Mouse (Mus musculus) c-Kit-positive CD71-negative TER-119-negative erythroid progenitor cells, embryonic 14.5 days (primary cell): ENCODE measurements around the gene Fam172a.

ENCODE experiments used
- DNase-seq: peaks from one replicate; pipeline ENCODE4 v3.0.0-alpha.2; 2013; ENCODE audit warnings: low read depth

The Fam172a gene

GRCm38 (mm10) chr13:78199642-78200160 lies 497.9 kb downstream of the Fam172a start, which contains the start of gene Nr2f1:
Gene Nr2f1 (minus strand): TSS chr13:78199757.
- no peak for DNase-seq

GRCm38 (mm10) chr13:78200407-78200806 lies 498.6 kb downstream of the Fam172a start:
- no peak for DNase-seq

- peak; percentile 38 for DNase-seq
Measured at GRCm38 (mm10) chr13:78200991-78201870, 499.4 kb downstream of the Fam172a start.

- DNase-seq: no peak
Measured at GRCm38 (mm10) chr13:78201871-78202565, 500.2 kb downstream of the Fam172a start.

- DNase-seq: no peak
Measured at GRCm38 (mm10) chr13:78202574-78203347, 500.9 kb downstream of the Fam172a start.

- no peak for DNase-seq
Measured at GRCm38 (mm10) chr13:78203348-78204061, 501.7 kb downstream of the Fam172a start.

- no peak for DNase-seq
Measured at GRCm38 (mm10) chr13:78205426-78205825, 503.6 kb downstream of the Fam172a start.

- DNase-seq: no peak
Measured at GRCm38 (mm10) chr13:78206891-78207430, 505.1 kb downstream of the Fam172a start.

- DNase-seq: no peak
Measured at GRCm38 (mm10) chr13:78207796-78208645, 506.2 kb downstream of the Fam172a start.

- DNase-seq: no peak
Measured at GRCm38 (mm10) chr13:78208689-78209410, 507.0 kb downstream of the Fam172a start.

GRCm38 (mm10) chr13:78209611-78210028 lies 507.8 kb downstream of the Fam172a start:
- no peak for DNase-seq

GRCm38 (mm10) chr13:78210029-78210747 lies 508.4 kb downstream of the Fam172a start:
- DNase-seq: no peak

- no peak for DNase-seq
Measured at GRCm38 (mm10) chr13:78210748-78211089, 508.9 kb downstream of the Fam172a start.

GRCm38 (mm10) chr13:78211231-78212010 lies 509.6 kb downstream of the Fam172a start:
- no peak for DNase-seq

- DNase-seq: no peak
Measured at GRCm38 (mm10) chr13:78212111-78212510, 510.3 kb downstream of the Fam172a start.

- DNase-seq: no peak
Measured at GRCm38 (mm10) chr13:78213155-78213554, 511.3 kb downstream of the Fam172a start.

- no peak for DNase-seq
Measured at GRCm38 (mm10) chr13:78215223-78215622, 513.4 kb downstream of the Fam172a start.
